Mouse (Mus musculus) kidney, adult 2 months (tissue): ENCODE data around the gene Tfip11. TPM values are rescaled to one million over a fixed set of nuclear protein-coding genes. Genes with fewer than 3 reads are reported as not detected.
A peak's percentile ranks its signal among the peaks of the same experiment; 100 is the strongest.

Experiments used
- DNase-seq: peaks from one replicate; pipeline ENCODE4 v3.0.0; 2021
- H3K27ac ChIP-seq: fragments of 200-500 bp; 2 replicates; pipeline ENCODE4 v1.5.1; 2012; ENCODE audit warnings: low read depth, low read length, control low read depth, inconsistent platforms; ENCODE audit not compliant: insufficient read depth
- H3K27me3 ChIP-seq: fragments of 200-500 bp; replicated peaks from 2 replicates; pipeline ENCODE4 v1.6.1; 2012; ENCODE audit warnings: mild to moderate bottlenecking, moderate library complexity, low read length, inconsistent platforms; ENCODE audit not compliant: control insufficient read depth, insufficient read depth
- H3K36me3 ChIP-seq: fragments of 200-500 bp; 2 replicates; pipeline ENCODE4 v1.6.1; 2012; ENCODE audit warnings: mild to moderate bottlenecking, moderate library complexity, low read length, inconsistent platforms; ENCODE audit not compliant: control insufficient read depth, insufficient read depth
- H3K4me1 ChIP-seq: fragments of 200-500 bp; 2 replicates; pipeline ENCODE4 v1.6.1; 2011; ENCODE audit warnings: low read length; ENCODE audit not compliant: control insufficient read depth, insufficient read depth
- H3K4me3 ChIP-seq: fragments of 200-500 bp; 2 replicates; pipeline ENCODE4 v1.5.1; 2011; ENCODE audit warnings: mild to moderate bottlenecking, low read depth, low read length, control low read depth; ENCODE audit not compliant: insufficient read depth
- CTCF ChIP-seq: fragments of 200-500 bp; conservative IDR thresholded peaks from 2 replicates; pipeline ENCODE4 v1.5.1; 2011; ENCODE audit warnings: low read depth, mild to moderate bottlenecking, control low read depth, low read length, moderate library complexity, mixed read lengths; ENCODE audit not compliant: insufficient read depth, insufficient read length
- POLR2A ChIP-seq: fragments of 200-500 bp; IDR thresholded peaks from one replicate; pipeline ENCODE4 v1.6.1; 2011; ENCODE audit warnings: low read depth, low read length, control low read depth
- WGBS: fragments of 180-500 bp; shearing (Covaris S2); methylation state at CpG from one replicate; pipeline ENCODE4 v1.1.7; 2018; 5-methylcytosine and 5-hydroxymethylcytosine counted together
- polyA plus RNA-seq: library from polyadenylated mRNA; depleted of rRNA; stranded (reverse); fragments of >200 nt; gene quantifications from 2 replicates; pipeline ENCODE4 v1.2.3, GENCODE M21; 2012

Gene Tfip11
- polyA plus RNA-seq, 1 experiment = 26.7 TPM

GRCm38 (mm10) chr5:112281676-112282075, 44.5 kb upstream of the Tfip11 start:
- H3K27me3 ChIP-seq = no peaks in the 10 kb centered on the region
- no peak for DNase-seq
- no peak overlapping the region for H3K4me3 ChIP-seq
- TF ChIP-seq CTCF (no peak), POLR2A (no peak)
- H3K4me1 ChIP-seq = peaks cover 9% of the 10 kb centered on the region
- H3K27ac ChIP-seq = no peak overlapping the region
- H3K36me3 ChIP-seq = no peaks in the 10 kb centered on the region
- WGBS = 84% methylated on average over 4 of the region's 4 CpGs

- WGBS = 45% methylated on average over 6 of the region's 6 CpGs
- DNase-seq = peak; percentile 54
- Histone ChIP-seq H3K27me3 (no peaks in the 10 kb centered on the region), H3K27ac (no peak overlapping the region), H3K4me3 (no peak overlapping the region), H3K4me1 (peaks cover 13% of the 10 kb centered on the region), H3K36me3 (no peaks in the 10 kb centered on the region)
- TF ChIP-seq CTCF (no peak), POLR2A (no peak)
Measured at GRCm38 (mm10) chr5:112282123-112282779, 43.9 kb upstream of the Tfip11 start.

GRCm38 (mm10) chr5:112282780-112283482, 43.2 kb upstream of the Tfip11 start:
- 60% methylated on average over 9 of the region's 9 CpGs for WGBS
- H3K27ac ChIP-seq = peak overlapping the region; percentile 38
- H3K4me1 ChIP-seq = peaks cover 18% of the 10 kb centered on the region

GRCm38 (mm10) chr5:112283543-112284202, 42.5 kb upstream of the Tfip11 start:
- 61% methylated on average over 10 of the region's 10 CpGs for WGBS

More at GRCm38 (mm10) chr5:112282780-112283482, 43.2 kb upstream of the Tfip11 start:
- no peak for TF ChIP-seq POLR2A
- TF ChIP-seq CTCF = no peak
- no peak overlapping the region for H3K4me3 ChIP-seq
- DNase-seq = peak; percentile 48
- H3K27me3 ChIP-seq = no peaks in the 10 kb centered on the region
- H3K36me3 ChIP-seq = no peaks in the 10 kb centered on the region

GRCm38 (mm10) chr5:112284203-112284582, 42.0 kb upstream of the Tfip11 start:
- Histone ChIP-seq H3K27ac (peak overlapping the region; percentile 62), H3K4me1 (peaks cover 16% of the 10 kb centered on the region), H3K4me3 (no peak overlapping the region), H3K36me3 (no peaks in the 10 kb centered on the region), H3K27me3 (no peaks in the 10 kb centered on the region)
- 60% methylated on average over 7 of the region's 7 CpGs for WGBS
- DNase-seq = no peak
- no peak for TF ChIP-seq POLR2A
- no peak for TF ChIP-seq CTCF

More at GRCm38 (mm10) chr5:112283543-112284202, 42.5 kb upstream of the Tfip11 start:
- Histone ChIP-seq H3K4me3 (no peak overlapping the region), H3K36me3 (no peaks in the 10 kb centered on the region), H3K27me3 (no peaks in the 10 kb centered on the region), H3K4me1 (peaks cover 18% of the 10 kb centered on the region), H3K27ac (peak overlapping the region; percentile 62)
- peak; percentile 78 for DNase-seq
- TF ChIP-seq POLR2A = no peak
- no peak for TF ChIP-seq CTCF

GRCm38 (mm10) chr5:112285548-112286085, 40.5 kb upstream of the Tfip11 start:
- no peak overlapping the region for H3K27ac ChIP-seq
- 89% methylated on average over 7 of the region's 7 CpGs for WGBS
- peaks cover 16% of the 10 kb centered on the region for H3K4me1 ChIP-seq
- TF ChIP-seq CTCF (no peak), POLR2A (no peak)
- H3K4me3 ChIP-seq = no peak overlapping the region
- no peaks in the 10 kb centered on the region for H3K27me3 ChIP-seq
- DNase-seq = no peak
- no peaks in the 10 kb centered on the region for H3K36me3 ChIP-seq

- Histone ChIP-seq H3K27me3 (no peaks in the 10 kb centered on the region), H3K36me3 (no peaks in the 10 kb centered on the region), H3K4me1 (peaks cover 16% of the 10 kb centered on the region), H3K27ac (no peak overlapping the region), H3K4me3 (no peak overlapping the region)
- no peak for TF ChIP-seq POLR2A
- no peak for TF ChIP-seq CTCF
- 83% methylated on average over 2 of the region's 2 CpGs for WGBS
- no peak for DNase-seq
Measured at GRCm38 (mm10) chr5:112286608-112286983, 39.6 kb upstream of the Tfip11 start.
